Mouse (Mus musculus) stomach, embryonic 16.5 days (tissue): Measurements from ENCODE around the gene Enpp1. TPM values are rescaled to one million over a fixed set of nuclear protein-coding genes. Genes with fewer than 3 reads are reported as not detected.
"Not testable (repeated sequence)": the region's sequence is repeated elsewhere in the genome, so short reads cannot be mapped to it uniquely, and the experiment has no call there.

Experiments
- ATAC-seq: fragments of 200-750 bp; cut with Nextera tagmentation; 2 replicates; pipeline ENCODE4 v1.8.0; 2017; ENCODE audit warnings: moderate number of reproducible peaks, moderate TSS enrichment; ENCODE audit not compliant: insufficient read depth, low FRiP score
- H3K27ac ChIP-seq: fragments of 300-500 bp; sonication (generic); 2 replicates; pipeline ENCODE4 v1.5.1; 2014; ENCODE audit warnings: low read length
- H3K27me3 ChIP-seq: fragments of 300-500 bp; sonication (generic); 2 replicates; pipeline ENCODE4 v1.6.1; 2014; ENCODE audit warnings: low read length, control low read depth, mixed read lengths; ENCODE audit not compliant: control insufficient read depth, insufficient read depth
- H3K36me3 ChIP-seq: fragments of 300-500 bp; sonication (generic); 2 replicates; pipeline ENCODE4 v1.6.1; 2014; ENCODE audit warnings: low read length; ENCODE audit not compliant: control insufficient read depth, insufficient read depth
- H3K4me1 ChIP-seq: fragments of 300-500 bp; sonication (generic); 2 replicates; pipeline ENCODE4 v1.6.1; 2014; ENCODE audit warnings: low read length, control low read depth, mixed read lengths; ENCODE audit not compliant: control insufficient read depth, insufficient read depth
- H3K4me2 ChIP-seq: fragments of 300-500 bp; sonication (generic); 2 replicates; pipeline ENCODE4 v1.6.1; 2014; ENCODE audit warnings: low read depth, low read length, mixed read lengths
- H3K4me3 ChIP-seq: fragments of 300-500 bp; sonication (generic); replicated peaks from 2 replicates; pipeline ENCODE4 v1.5.1; 2014; ENCODE audit warnings: mild to moderate bottlenecking, low read length
- H3K9ac ChIP-seq: fragments of 300-500 bp; sonication (generic); 2 replicates; pipeline ENCODE4 v1.6.1; 2014; ENCODE audit warnings: low read length
- H3K9me3 ChIP-seq: fragments of 300-500 bp; sonication (generic); replicated peaks from 2 replicates; pipeline ENCODE4 v1.6.1; 2016; ENCODE audit warnings: low read length, control low read depth; ENCODE audit not compliant: control insufficient read depth
- WGBS: fragments of 180-500 bp; shearing (Covaris S2); extraction: QIAGEN DNeasy Blood & Tissue Kit; methylation state at CpG from one replicate; pipeline ENCODE4 v1.1.7; 2014; 5-methylcytosine and 5-hydroxymethylcytosine counted together
- polyA plus RNA-seq: library from polyadenylated mRNA; unstranded; fragments of >200 nt; fragmentation: Nextera tagmentation; extraction: Ambion mirVana; gene quantifications from 2 replicates; pipeline ENCODE4 v1.2.1, GENCODE M21; 2015

The Enpp1 gene
- polyA plus RNA-seq, 1 experiment from 2014 or later = 7.1 TPM

DNA sequence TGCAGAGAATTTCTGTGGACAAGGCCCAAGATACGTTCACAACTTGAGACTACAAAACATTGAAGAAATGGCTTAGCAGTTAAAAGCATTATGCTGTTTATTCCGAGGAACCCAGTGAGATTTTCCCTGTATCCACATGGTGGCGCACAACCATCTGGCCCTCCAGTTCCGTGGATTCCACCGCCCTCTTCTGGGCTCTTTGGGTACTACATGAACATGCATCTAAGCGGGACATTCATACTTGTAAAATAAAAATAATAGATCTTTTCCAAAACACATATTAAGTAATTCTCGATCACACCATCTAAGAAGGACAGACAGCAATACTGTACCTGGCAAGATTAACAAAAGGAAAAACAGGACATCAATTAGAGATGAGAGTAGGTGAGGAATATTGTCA, 89.4 kb downstream of the Enpp1 start:
- no peak for ATAC-seq
- Histone ChIP-seq H3K36me3 (no peaks in the 10 kb centered on the region), H3K9ac (no peak overlapping the region), H3K27me3 (no peaks in the 10 kb centered on the region), H3K9me3 (peaks cover 3% of the 10 kb centered on the region; the same call in 1 of the 2 replicates), H3K4me1 (no peaks in the 10 kb centered on the region), H3K27ac (no peak overlapping the region), H3K4me3 (no peak overlapping the region), H3K4me2 (no peak overlapping the region)
- WGBS = 33% methylated on average over 7 of the region's 7 CpGs

- no peak overlapping the region for H3K9ac ChIP-seq
- no peak overlapping the region for H3K27ac ChIP-seq
- no peaks in the 10 kb centered on the region for H3K27me3 ChIP-seq
- H3K4me3 ChIP-seq = no peak overlapping the region
- no peaks in the 10 kb centered on the region for H3K4me1 ChIP-seq
- no peak for ATAC-seq
- peaks cover 3% of the 10 kb centered on the region; the same call in 1 of the 2 replicates for H3K9me3 ChIP-seq
- no peak overlapping the region for H3K4me2 ChIP-seq
- WGBS = 30% methylated on average over 9 of the region's 9 CpGs
- H3K36me3 ChIP-seq = no peaks in the 10 kb centered on the region
Observed at GRCm38 (mm10) chr10:24621572-24621971, 90.4 kb downstream of the Enpp1 start.

- not testable (repeated sequence) for H3K4me2 ChIP-seq, H3K27me3 ChIP-seq, ATAC-seq, H3K36me3 ChIP-seq, H3K9ac ChIP-seq, H3K9me3 ChIP-seq, H3K27ac ChIP-seq, H3K4me1 ChIP-seq, H3K4me3 ChIP-seq
- 100% methylated on average over 1 of the region's 1 CpGs for WGBS
Observed at GRCm38 (mm10) chr10:24616572-24616971, 95.4 kb downstream of the Enpp1 start.

DNA sequence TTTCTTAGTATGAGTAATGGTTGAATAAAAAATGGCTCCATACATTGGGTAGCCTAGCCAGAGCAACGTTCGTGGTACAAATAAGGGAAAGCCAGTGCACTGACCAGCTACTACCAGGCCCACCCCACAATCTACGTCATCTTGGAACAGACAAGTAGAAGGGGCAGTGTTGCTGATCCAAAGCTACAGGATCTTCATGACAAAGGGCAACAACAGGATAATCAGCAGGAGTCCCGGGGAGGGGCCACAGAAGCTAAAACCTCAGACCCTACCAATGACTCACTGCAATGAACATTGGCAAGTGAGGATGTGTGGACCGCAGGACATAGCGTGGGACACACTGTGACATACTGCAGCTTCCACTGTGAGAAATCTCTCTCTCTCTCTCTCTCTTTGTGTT, 96.2 kb downstream of the Enpp1 start:
- no peak overlapping the region for H3K27ac ChIP-seq
- 87% methylated on average over 6 of the region's 6 CpGs for whole genome bisulfite sequencing
- H3K36me3 ChIP-seq = no peaks in the 10 kb centered on the region
- H3K4me3 ChIP-seq = no peak overlapping the region
- H3K9ac ChIP-seq = no peak overlapping the region
- H3K9me3 ChIP-seq = peaks cover 3% of the 10 kb centered on the region; the same call in 1 of the 2 replicates
- no peak overlapping the region for H3K4me2 ChIP-seq
- no peaks in the 10 kb centered on the region for H3K27me3 ChIP-seq
- no peaks in the 10 kb centered on the region for H3K4me1 ChIP-seq
- no peak for ATAC-seq

DNA sequence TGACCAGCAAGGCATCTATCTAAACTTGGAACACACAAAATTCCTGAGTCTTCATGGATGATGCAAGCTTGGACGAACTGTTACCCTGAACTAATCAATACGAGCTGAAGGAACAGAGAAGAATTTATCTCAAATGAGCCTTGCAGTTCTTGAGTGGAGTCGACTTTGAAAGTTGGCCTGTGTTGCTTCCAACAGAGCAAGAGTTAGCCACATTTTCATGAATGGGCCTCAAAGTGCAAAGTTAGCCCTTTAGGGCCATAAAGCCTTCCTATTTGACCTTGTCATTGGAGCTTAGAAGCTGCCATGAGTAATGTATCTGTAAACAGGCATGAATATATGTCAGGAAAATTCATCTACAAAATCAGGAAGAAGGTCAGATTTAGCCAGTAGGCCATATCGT, 97.2 kb downstream of the Enpp1 start:
- H3K4me3 ChIP-seq = no peak overlapping the region
- H3K4me1 ChIP-seq = no peaks in the 10 kb centered on the region
- no peak overlapping the region for H3K9ac ChIP-seq
- ATAC-seq = no peak
- no peak overlapping the region for H3K27ac ChIP-seq
- no peaks in the 10 kb centered on the region for H3K27me3 ChIP-seq
- H3K4me2 ChIP-seq = no peak overlapping the region
- H3K36me3 ChIP-seq = no peaks in the 10 kb centered on the region
- peaks cover 3% of the 10 kb centered on the region; the same call in 1 of the 2 replicates for H3K9me3 ChIP-seq
- WGBS = 78% methylated on average over 4 of the region's 4 CpGs

DNA sequence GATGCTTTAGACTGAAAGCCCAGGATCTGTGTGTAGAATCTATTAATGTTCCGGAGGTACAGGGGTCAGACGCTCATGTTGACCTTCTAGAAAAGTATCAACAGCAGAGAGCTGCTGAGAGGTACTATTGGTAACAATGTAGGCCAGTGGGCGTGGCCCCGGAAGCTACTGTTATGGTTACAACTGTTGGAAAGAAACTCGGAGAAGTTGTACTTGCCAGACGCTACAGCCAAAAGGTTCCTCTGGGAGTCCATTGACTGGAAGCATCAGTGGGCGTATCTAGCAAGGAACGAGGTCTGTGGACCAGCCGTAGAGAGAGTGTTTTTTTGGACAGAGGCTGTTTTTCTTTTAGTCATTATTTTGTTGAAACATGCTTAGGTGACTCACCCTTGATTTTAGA, 102.2 kb downstream of the Enpp1 start:
- WGBS = 75% methylated on average over 9 of the region's 9 CpGs
- Histone ChIP-seq H3K9me3 (no peaks in the 10 kb centered on the region), H3K27ac (no peak overlapping the region), H3K27me3 (no peaks in the 10 kb centered on the region), H3K4me2 (no peak overlapping the region), H3K4me3 (no peak overlapping the region), H3K36me3 (no peaks in the 10 kb centered on the region), H3K9ac (no peak overlapping the region), H3K4me1 (no peaks in the 10 kb centered on the region)
- no peak for ATAC-seq

DNA sequence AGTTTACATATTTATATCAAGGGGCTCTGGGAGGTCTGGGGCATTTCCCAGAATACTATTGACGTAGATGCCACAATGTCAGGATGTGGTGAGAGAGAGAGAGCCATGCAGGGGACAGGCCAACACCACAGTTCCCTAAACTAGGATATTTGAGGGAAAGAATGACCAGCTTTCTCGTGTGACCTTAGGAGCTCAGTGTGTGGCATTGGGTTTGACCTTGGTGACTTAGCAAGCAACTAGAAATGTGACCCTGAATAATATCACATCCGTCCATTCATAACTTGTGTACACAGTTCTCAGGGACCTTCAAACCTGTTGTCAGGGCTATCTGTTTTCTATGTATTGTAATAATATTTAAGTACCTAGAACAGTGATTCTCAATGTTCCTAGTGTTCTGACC, 102.8 kb downstream of the Enpp1 start:
- Histone ChIP-seq H3K27ac (no peak overlapping the region), H3K4me3 (no peak overlapping the region), H3K9ac (no peak overlapping the region), H3K27me3 (no peaks in the 10 kb centered on the region), H3K4me2 (no peak overlapping the region), H3K36me3 (no peaks in the 10 kb centered on the region), H3K4me1 (no peaks in the 10 kb centered on the region), H3K9me3 (no peaks in the 10 kb centered on the region)
- 81% methylated on average over 3 of the region's 3 CpGs for WGBS
- ATAC-seq = no peak

GRCm38 (mm10) chr10:24603727-24604126, 108.2 kb downstream of the Enpp1 start:
- Histone ChIP-seq H3K9me3 (no peaks in the 10 kb centered on the region), H3K4me2 (no peak overlapping the region), H3K27me3 (no peaks in the 10 kb centered on the region), H3K9ac (no peak overlapping the region), H3K4me1 (no peaks in the 10 kb centered on the region), H3K27ac (no peak overlapping the region), H3K4me3 (no peak overlapping the region), H3K36me3 (no peaks in the 10 kb centered on the region)
- ATAC-seq = no peak

DNA sequence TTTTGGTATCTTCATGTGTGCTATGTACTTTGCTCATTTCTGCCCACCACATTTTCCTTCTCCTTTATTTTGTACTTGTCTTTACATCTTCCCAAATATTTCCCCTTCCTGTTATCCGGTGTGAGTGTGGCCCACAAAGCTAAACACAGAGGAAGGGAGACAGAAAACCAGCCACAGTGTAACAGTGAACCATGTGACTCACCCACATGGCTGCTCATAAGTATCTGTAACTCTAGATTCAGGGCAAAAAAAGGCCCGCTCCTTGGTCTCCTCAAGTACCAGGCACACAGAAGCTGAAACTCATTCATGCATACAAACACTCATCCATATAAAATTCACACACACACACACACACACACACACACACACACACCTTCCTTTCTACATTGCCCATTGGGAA, 108.9 kb downstream of the Enpp1 start:
- no peak overlapping the region for H3K27ac ChIP-seq
- H3K4me1 ChIP-seq = no peaks in the 10 kb centered on the region
- 72% methylated on average over 2 of the region's 2 CpGs for WGBS
- no peaks in the 10 kb centered on the region for H3K27me3 ChIP-seq
- no peaks in the 10 kb centered on the region for H3K36me3 ChIP-seq
- ATAC-seq = no peak
- H3K9ac ChIP-seq = no peak overlapping the region
- H3K9me3 ChIP-seq = no peaks in the 10 kb centered on the region
- H3K4me3 ChIP-seq = no peak overlapping the region
- no peak overlapping the region for H3K4me2 ChIP-seq

GRCm38 (mm10) chr10:24599802-24600201, 112.2 kb downstream of the Enpp1 start:
- Histone ChIP-seq H3K4me3 (no peak overlapping the region), H3K27ac (no peak overlapping the region), H3K36me3 (no peaks in the 10 kb centered on the region), H3K4me2 (no peak overlapping the region), H3K9me3 (no peaks in the 10 kb centered on the region), H3K9ac (no peak overlapping the region), H3K27me3 (no peaks in the 10 kb centered on the region), H3K4me1 (peaks cover 11% of the 10 kb centered on the region)
- ATAC-seq = no peak
- WGBS = 53% methylated on average over 5 of the region's 5 CpGs
